ENCODE assay signal across 16 mouse cellular contexts in genomic region chr8:78720041-78720414, GRCm38 (mm10).
A peak's percentile ranks its signal among the peaks of the same experiment; 100 is the strongest.
DNase-seq lines count a peak whose midpoint lies in the region; ATAC-seq and TF ChIP-seq lines count a peak whose summit lies in the region.
"Had no signal": no experiment of that assay in that cellular context is flagged by ENCODE, and none has a peak within 500 bp of the region (broad histone marks: within the 10 kb centered on the region; RNA-seq: fewer than 3 reads in every experiment).

No protein-coding gene starts in this region.

- no peak overlapping the region for H3K4me3 ChIP-seq in forebrain, embryonic 10.5 days
- H3K4me3 ChIP-seq in forebrain, postnatal 0 days (ENCODE audit: low read depth, low read length), result no peak overlapping the region
- no peak overlapping the region for H3K4me3 ChIP-seq in kidney, embryonic 16.5 days (ENCODE audit: low read length)
- no peak overlapping the region for H3K4me3 ChIP-seq in lung, embryonic 16.5 days (ENCODE audit: low read length)
- H3K4me3 ChIP-seq: embryonic facial prominence, embryonic 13.5 days; forebrain, embryonic 13.5 days; gastrocnemius, adult 2 months; liver, embryonic 12.5 days had no signal

- no peak for ATAC-seq in forebrain, postnatal 0 days
- ATAC-seq in kidney, embryonic 16.5 days (ENCODE audit: low FRiP score, low TSS enrichment), result no peak; the same call in 1 of the 2 replicates
- peak; percentile 75 for ATAC-seq in lung, embryonic 16.5 days (ENCODE audit: low read depth)
- ATAC-seq in activated CD4-positive, CD25-positive, alpha-beta regulatory T cell, adult 4 months, result no peak
- ATAC-seq: forebrain, embryonic 13.5 days; intestine, postnatal 0 days; liver, embryonic 12.5 days had no signal

- 74% methylated on average over 8 of the region's 8 CpGs for WGBS in forebrain, embryonic 10.5 days
- 83% methylated on average over 8 of the region's 8 CpGs for WGBS in forebrain, postnatal 0 days
- WGBS in kidney, embryonic 16.5 days, result 43% methylated on average over 8 of the region's 8 CpGs
- 35% methylated on average over 8 of the region's 8 CpGs for WGBS in lung, embryonic 16.5 days

- H3K27me3 ChIP-seq in forebrain, embryonic 10.5 days (ENCODE audit: poor library complexity, severe bottlenecking), result no peaks in the 10 kb centered on the region
- H3K27me3 ChIP-seq in forebrain, postnatal 0 days (ENCODE audit: insufficient read depth, low read length), result no peaks in the 10 kb centered on the region
- no peaks in the 10 kb centered on the region for H3K27me3 ChIP-seq in kidney, embryonic 16.5 days (ENCODE audit: insufficient read depth, low read length)
- no peaks in the 10 kb centered on the region for H3K27me3 ChIP-seq in lung, embryonic 16.5 days (ENCODE audit: control insufficient read depth, insufficient read depth, low read depth, low read length)
- H3K27me3 ChIP-seq: embryonic facial prominence, embryonic 13.5 days; forebrain, embryonic 13.5 days; liver, embryonic 12.5 days had no signal

- peaks cover 7% of the 10 kb centered on the region for H3K4me1 ChIP-seq in forebrain, embryonic 10.5 days
- no peaks in the 10 kb centered on the region for H3K4me1 ChIP-seq in forebrain, postnatal 0 days (ENCODE audit: insufficient read depth)
- H3K4me1 ChIP-seq in kidney, embryonic 16.5 days (ENCODE audit: insufficient read depth, low read length), result peaks cover 32% of the 10 kb centered on the region
- H3K4me1 ChIP-seq in lung, embryonic 16.5 days (replicated peaks; ENCODE audit: control insufficient read depth, insufficient read depth, low read length), result peaks cover 8% of the 10 kb centered on the region
- H3K4me1 ChIP-seq: forebrain, embryonic 13.5 days had no signal

- H3K36me3 ChIP-seq in forebrain, embryonic 10.5 days (replicated peaks), result peaks cover 10% of the 10 kb centered on the region
- H3K36me3 ChIP-seq in forebrain, postnatal 0 days (ENCODE audit: insufficient read depth), result no peaks in the 10 kb centered on the region
- 0 out of 2 replicates have a peak, but pooled peaks cover 6% of the 10 kb centered on the region for H3K36me3 ChIP-seq in kidney, embryonic 16.5 days (ENCODE audit: insufficient read depth, low read length)
- H3K36me3 ChIP-seq in lung, embryonic 16.5 days (ENCODE audit: control insufficient read depth, insufficient read depth, low read length), result peaks cover 4% of the 10 kb centered on the region; the same call in 1 of the 2 replicates

- DNase-seq in forebrain, embryonic 10.5 days (ENCODE audit: extremely low spot score, low spot score), result no peak
- no peak for DNase-seq in forebrain, postnatal 0 days
- no peak for DNase-seq in kidney, adult 11 months
- DNase-seq in yolk sac, embryonic 10.5 days (ENCODE audit: low spot score), result peak; percentile 24
- DNase-seq in thymus, postnatal 0 days (ENCODE audit: low spot score), result no peak
- DNase-seq: adrenal gland, postnatal 36 days; cerebellum, adult 11-12 months; gastrocnemius, adult 2 months; right cerebral cortex, postnatal 25 days had no signal

- H3K4me2 ChIP-seq in forebrain, postnatal 0 days (ENCODE audit: low read depth), result no peak overlapping the region
- no peak overlapping the region for H3K4me2 ChIP-seq in kidney, embryonic 16.5 days (replicated peaks; ENCODE audit: low read depth, low read length)
- no peak overlapping the region for H3K4me2 ChIP-seq in lung, embryonic 16.5 days (ENCODE audit: low read depth, low read length)
- H3K4me2 ChIP-seq: embryonic facial prominence, embryonic 13.5 days; forebrain, embryonic 13.5 days; liver, embryonic 12.5 days had no signal

- 0 out of 2 replicates have a peak overlapping the region, but pooled peaks have one; percentile 15 for H3K27ac ChIP-seq in forebrain, embryonic 10.5 days
- no peak overlapping the region for H3K27ac ChIP-seq in forebrain, postnatal 0 days (ENCODE audit: low read depth, low read length)
- peak overlapping the region; percentile 7; the same call in 1 of the 2 replicates for H3K27ac ChIP-seq in kidney, embryonic 16.5 days (ENCODE audit: low read length)
- peak overlapping the region; percentile 15 for H3K27ac ChIP-seq in lung, embryonic 16.5 days (ENCODE audit: low read length)
- H3K27ac ChIP-seq: embryonic facial prominence, embryonic 13.5 days; forebrain, embryonic 13.5 days; gastrocnemius, adult 2 months; liver, embryonic 12.5 days had no signal

- H3K9me3 ChIP-seq in forebrain, embryonic 10.5 days, result 0 out of 2 replicates have a peak, but pooled peaks cover 5% of the 10 kb centered on the region
- no peaks in the 10 kb centered on the region for H3K9me3 ChIP-seq in forebrain, postnatal 0 days (ENCODE audit: low read length)
- peaks cover 2% of the 10 kb centered on the region; the same call in 1 of the 2 replicates for H3K9me3 ChIP-seq in kidney, embryonic 16.5 days (ENCODE audit: low read length)
- no peaks in the 10 kb centered on the region for H3K9me3 ChIP-seq in lung, embryonic 16.5 days (ENCODE audit: control insufficient read depth, low read length)
- H3K9me3 ChIP-seq: forebrain, embryonic 13.5 days; liver, embryonic 12.5 days had no signal

- TF ChIP-seq CTCF in forebrain, postnatal 0 days (IDR thresholded peaks at IDR 0.05; ENCODE audit: low read depth), result no peak

- H3K9ac ChIP-seq in forebrain, postnatal 0 days, result no peak overlapping the region
- no peak overlapping the region for H3K9ac ChIP-seq in kidney, embryonic 16.5 days (replicated peaks; ENCODE audit: low read length)
- no peak overlapping the region for H3K9ac ChIP-seq in lung, embryonic 16.5 days (ENCODE audit: low read length)
- H3K9ac ChIP-seq: embryonic facial prominence, embryonic 13.5 days; forebrain, embryonic 13.5 days; liver, embryonic 12.5 days had no signal
